Mouse (Mus musculus): ENCODE measurements around the gene Cd33.
A peak's percentile ranks its signal among the peaks of the same experiment; 100 is the strongest.

The Cd33 gene

GRCm38 (mm10) chr7:43515076-43515475 lies 29.2 kb downstream of the Cd33 start:
- DNase-seq (ENCODE audit: low read depth, low spot score), result no peak

DNA sequence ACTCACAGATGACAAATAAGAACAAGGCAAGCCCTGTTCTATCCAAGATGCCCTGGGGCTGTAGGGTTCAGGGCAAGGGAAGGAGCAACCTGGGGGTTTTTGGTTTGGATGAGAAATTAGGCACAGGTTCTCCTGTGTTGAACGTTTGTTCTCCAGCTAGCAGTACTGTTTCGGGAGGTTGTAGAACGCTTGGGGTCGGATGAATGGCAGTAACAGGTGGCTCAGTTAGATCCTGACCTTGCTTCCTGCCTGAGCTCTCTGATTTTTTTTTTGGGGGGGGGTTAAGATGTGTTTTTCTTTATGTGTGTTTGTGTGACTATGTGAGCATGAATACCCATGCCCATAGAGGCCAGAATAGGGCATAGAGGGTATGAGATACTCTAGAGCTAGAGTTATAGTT lies 31.7 kb downstream of the Cd33 start:
- no peak for DNase-seq (ENCODE audit: low read depth, low spot score)

GRCm38 (mm10) chr7:43511707-43512478 lies 32.3 kb downstream of the Cd33 start:
- no peak for DNase-seq (ENCODE audit: low read depth, low spot score)

DNA sequence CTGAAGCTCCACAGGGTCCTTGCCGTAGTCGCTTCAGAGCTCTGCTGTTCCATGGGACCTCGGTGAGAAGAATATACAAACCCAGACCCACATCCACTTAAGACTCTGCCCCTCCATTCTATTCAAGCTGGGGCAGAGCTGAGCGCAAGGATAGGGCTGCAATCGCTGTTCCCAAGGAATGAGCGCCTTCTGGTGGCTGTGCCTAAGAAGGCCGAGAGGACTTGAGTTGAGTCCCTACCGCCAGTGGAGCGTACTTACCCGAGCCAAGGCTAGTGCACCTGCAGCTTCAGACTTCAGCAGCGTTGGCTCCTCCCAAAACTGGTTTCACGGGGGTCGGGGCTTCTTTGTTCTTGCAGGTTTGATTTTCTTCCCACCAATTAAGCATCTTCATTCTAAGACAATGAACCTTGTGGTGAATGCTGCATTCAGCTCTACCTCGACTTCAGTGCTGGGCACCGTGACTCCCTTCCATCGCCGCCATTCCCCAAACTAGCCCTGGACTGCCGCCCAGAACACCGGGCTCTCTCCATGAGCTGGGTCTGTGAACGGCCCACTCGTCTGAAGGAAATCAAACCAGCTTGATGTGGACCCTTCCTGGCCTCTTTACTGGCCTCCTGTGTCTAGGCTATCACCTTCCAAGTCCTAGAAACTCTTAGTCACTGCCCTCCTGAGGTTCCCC lies 48.7 kb downstream of the Cd33 start:
- DNase-seq (ENCODE audit: low read depth, low spot score), result peak; percentile 17

GRCm38 (mm10) chr7:43490861-43491260 lies 53.4 kb downstream of the Cd33 start:
- DNase-seq (ENCODE audit: low read depth, low spot score), result no peak

DNA sequence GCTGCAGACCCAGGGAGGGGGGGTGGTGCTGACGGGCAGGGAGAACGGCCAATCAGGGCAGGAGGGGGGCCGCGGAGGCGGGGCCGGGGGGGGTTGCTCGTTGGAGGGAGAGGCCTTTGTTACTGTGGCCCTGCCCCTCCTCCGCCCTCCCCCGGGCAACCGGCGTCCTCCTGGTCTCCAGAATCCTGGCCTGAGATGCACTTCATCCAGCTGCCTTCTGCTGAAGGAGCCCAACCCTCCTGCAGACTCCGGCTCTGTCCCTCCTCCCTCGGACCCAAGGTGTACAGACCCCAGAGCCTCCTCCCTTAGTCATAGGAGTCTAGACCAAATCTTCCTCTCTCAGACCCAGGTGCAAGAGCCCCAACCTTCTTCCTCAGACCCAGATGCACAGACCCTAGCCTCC lies 54.0 kb downstream of the Cd33 start:
- no peak for DNase-seq (ENCODE audit: low read depth, low spot score)

GRCm38 (mm10) chr7:43489631-43490125 lies 54.5 kb downstream of the Cd33 start, which contains the start of gene Iglon5:
Gene Iglon5 (minus strand): TSS chr7:43490075.
- DNase-seq (ENCODE audit: low read depth, low spot score), result no peak

GRCm38 (mm10) chr7:43488646-43489045 lies 55.6 kb downstream of the Cd33 start:
- DNase-seq (ENCODE audit: low read depth, low spot score), result no peak

GRCm38 (mm10) chr7:43483236-43483635 lies 61.0 kb downstream of the Cd33 start:
- DNase-seq (ENCODE audit: low read depth, low spot score), result no peak

DNA sequence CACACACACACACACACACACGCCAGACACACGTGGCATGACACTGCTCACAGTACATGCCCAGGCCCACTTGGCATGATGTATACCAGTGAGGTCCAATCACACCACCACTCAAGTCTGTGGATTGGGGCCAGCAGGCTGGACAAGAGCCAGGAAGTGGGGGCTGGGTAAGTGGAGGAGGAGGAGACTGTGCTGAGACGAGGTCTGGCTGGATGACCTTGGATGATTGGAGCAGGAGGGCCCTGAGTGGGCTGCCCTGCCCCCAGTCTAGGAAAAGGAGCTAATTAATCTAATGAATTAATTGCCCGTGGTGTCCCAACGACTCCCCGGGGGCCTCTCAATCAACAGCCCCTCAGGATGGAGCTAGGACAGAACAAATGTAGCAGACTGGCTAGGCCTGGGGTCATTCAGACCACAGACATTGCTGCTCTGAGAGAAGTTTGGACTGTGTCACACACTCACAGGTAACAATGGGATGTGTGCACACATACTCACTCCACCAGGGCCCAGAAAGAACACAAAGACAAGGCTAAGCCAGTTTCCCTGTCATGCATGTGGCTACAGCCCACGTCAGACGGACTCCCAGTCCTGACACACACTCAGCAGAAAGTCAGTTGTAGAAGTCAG lies 62.0 kb downstream of the Cd33 start:
- no peak for DNase-seq (ENCODE audit: low read depth, low spot score)

DNA sequence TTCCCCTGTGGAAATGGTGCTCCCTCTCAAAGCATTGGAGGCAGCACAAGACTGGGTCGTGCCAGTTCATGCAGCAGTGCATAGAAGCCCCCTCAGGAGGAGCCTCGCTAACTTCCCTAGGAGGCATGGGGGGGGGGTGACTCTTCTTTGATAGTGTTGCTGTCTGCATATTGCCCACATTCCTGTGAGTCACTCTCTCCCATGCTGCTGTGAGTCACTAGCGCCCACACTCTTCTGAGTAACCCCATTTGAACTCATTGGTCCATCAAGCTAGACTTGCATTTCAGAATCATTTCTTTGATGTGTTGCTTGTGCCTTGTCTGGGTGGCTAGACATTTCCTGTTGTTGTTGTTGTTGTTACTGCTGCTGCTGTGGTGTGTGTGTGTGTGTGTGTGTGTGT lies 63.0 kb downstream of the Cd33 start:
- DNase-seq (ENCODE audit: low read depth, low spot score), result peak; percentile 64

DNA sequence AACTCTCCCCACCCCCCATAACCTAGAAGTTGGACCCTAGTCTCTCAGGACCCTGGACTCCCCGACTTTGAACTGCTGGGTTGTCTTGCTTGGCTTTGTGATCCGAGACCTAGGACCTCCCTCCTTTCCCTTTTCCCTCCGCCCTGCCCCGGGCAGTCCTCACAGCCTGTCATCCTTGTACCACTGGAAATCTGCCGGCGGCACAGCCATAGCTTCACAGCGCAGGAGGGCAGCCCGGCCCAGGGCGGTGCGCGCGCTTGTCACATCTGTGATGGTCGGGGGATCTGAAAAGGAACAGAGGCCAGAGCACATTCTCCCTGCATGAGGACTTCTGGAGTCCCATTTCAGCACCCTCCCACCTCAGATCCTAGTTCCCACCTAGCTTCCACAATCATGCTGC lies 67.9 kb downstream of the Cd33 start:
- DNase-seq (ENCODE audit: low read depth, low spot score), result no peak

DNA sequence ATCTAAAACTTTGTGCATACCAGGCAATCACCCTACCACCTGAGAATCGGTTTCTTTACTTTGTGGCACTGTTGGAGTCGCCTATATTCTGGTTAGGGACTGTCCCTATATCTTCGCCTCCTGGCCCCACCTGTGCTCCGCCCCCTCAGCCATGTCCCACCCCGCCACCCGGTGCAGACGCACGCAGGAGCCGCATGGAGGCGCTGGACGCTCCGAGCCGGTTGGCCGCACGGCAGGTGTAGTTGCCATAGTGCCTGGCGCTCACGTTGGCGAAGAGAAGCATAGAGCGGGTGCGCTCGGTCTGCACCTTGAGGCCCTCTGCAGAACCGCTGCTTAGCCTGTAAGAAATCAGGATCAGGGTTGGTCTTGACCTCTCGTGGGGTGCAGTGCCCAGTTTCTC lies 68.5 kb downstream of the Cd33 start:
- DNase-seq (ENCODE audit: low read depth, low spot score), result peak; percentile 57

Data from CD4-positive helper T cell, adult 2 months (primary cell).